Mouse (Mus musculus): ENCODE results near the gene Trabd2b. TPM values are rescaled to one million over a fixed set of nuclear protein-coding genes. Genes with fewer than 3 reads are reported as not detected.

Gene Trabd2b
- polyA plus RNA-seq, 1 experiment = 0.63 TPM

DNA sequence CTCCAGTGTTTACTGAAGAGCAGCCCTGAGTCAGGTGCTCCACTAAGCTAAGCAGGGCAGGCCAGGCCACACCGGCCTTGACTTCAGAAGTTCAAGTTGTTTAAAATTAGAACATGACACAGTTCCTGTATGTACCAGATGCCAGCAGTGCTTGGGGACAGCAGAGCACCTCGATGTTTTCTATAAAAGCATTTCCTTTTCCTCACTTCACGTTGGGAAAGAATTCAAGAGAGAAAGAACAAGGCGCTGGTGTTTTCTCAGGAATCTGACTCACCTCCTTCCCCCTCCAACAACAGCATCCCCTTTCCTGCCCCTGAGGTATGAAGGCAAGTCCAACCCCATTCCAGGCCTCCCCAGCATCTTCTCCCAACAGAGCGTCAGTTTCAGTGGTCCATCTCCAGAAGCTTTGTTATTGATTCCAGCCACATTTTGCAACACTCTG lies 108.8 kb downstream of the Trabd2b start:
- no peaks in the 10 kb centered on the region for H3K36me3 ChIP-seq (ENCODE audit: control insufficient read depth, insufficient read depth, low read length, poor library complexity, severe bottlenecking)
- H3K27me3 ChIP-seq (ENCODE audit: control insufficient read depth, insufficient read depth, low read length, poor library complexity, severe bottlenecking) = no peaks in the 10 kb centered on the region
- TF ChIP-seq POLR2A (IDR thresholded peaks at IDR 0.05; ENCODE audit: insufficient read depth, low read length) = no peak
- no peak for TF ChIP-seq CTCF (IDR thresholded peaks at IDR 0.05; ENCODE audit: low read depth, low read length)
- no peak for TF ChIP-seq EP300 (IDR thresholded peaks at IDR 0.05; ENCODE audit: insufficient read depth, low read depth, low read length)
- H3K9me3 ChIP-seq (replicated peaks; ENCODE audit: control insufficient read depth, insufficient read depth, low read length, poor library complexity, severe bottlenecking) = no peaks in the 10 kb centered on the region
- H3K27ac ChIP-seq (ENCODE audit: insufficient read depth, low read length) = no peak overlapping the region
- H3K4me3 ChIP-seq (ENCODE audit: low read depth, low read length) = no peak overlapping the region
- no peaks in the 10 kb centered on the region for H3K4me1 ChIP-seq (ENCODE audit: control insufficient read depth, insufficient read depth, low read length)
- H3K9ac ChIP-seq (ENCODE audit: low read depth, poor library complexity, severe bottlenecking) = no peak overlapping the region

DNA sequence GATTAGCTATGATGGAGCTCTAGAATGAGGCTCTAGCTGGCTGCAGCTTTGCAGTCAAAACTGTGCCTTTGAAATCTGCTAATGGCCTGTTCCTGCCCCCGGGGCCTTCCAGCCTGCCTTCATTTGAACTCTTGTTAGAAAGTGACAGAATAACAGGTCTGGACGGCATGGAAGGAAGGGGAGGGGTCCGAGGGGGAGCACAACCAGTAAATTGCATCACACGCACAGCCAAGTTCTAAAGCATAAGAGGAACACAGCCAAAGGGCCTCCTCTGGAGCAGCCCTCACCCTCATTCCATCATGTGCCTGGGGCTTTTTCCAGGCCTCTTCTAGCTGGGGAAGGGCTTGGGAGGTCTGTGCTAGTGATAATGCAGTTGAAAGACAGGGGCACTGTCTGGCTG lies 110.1 kb downstream of the Trabd2b start:
- H3K9ac ChIP-seq (ENCODE audit: low read depth, poor library complexity, severe bottlenecking) = no peak overlapping the region
- H3K27ac ChIP-seq (ENCODE audit: insufficient read depth, low read length) = no peak overlapping the region
- no peak overlapping the region for H3K4me3 ChIP-seq (ENCODE audit: low read depth, low read length)
- no peaks in the 10 kb centered on the region for H3K36me3 ChIP-seq (ENCODE audit: control insufficient read depth, insufficient read depth, low read length, poor library complexity, severe bottlenecking)
- no peaks in the 10 kb centered on the region for H3K27me3 ChIP-seq (ENCODE audit: control insufficient read depth, insufficient read depth, low read length, poor library complexity, severe bottlenecking)
- H3K9me3 ChIP-seq (replicated peaks; ENCODE audit: control insufficient read depth, insufficient read depth, low read length, poor library complexity, severe bottlenecking) = no peaks in the 10 kb centered on the region
- H3K4me1 ChIP-seq (ENCODE audit: control insufficient read depth, insufficient read depth, low read length) = no peaks in the 10 kb centered on the region
- TF ChIP-seq CTCF (IDR thresholded peaks at IDR 0.05; ENCODE audit: low read depth, low read length) (no peak), EP300 (IDR thresholded peaks at IDR 0.05; ENCODE audit: insufficient read depth, low read depth, low read length) (no peak), POLR2A (IDR thresholded peaks at IDR 0.05; ENCODE audit: insufficient read depth, low read length) (no peak)

- Histone ChIP-seq H3K27me3 (ENCODE audit: control insufficient read depth, insufficient read depth, low read length, poor library complexity, severe bottlenecking) (no peaks in the 10 kb centered on the region), H3K9ac (ENCODE audit: low read depth, poor library complexity, severe bottlenecking) (no peak overlapping the region), H3K4me1 (ENCODE audit: control insufficient read depth, insufficient read depth, low read length) (no peaks in the 10 kb centered on the region), H3K36me3 (ENCODE audit: control insufficient read depth, insufficient read depth, low read length, poor library complexity, severe bottlenecking) (no peaks in the 10 kb centered on the region), H3K9me3 (replicated peaks; ENCODE audit: control insufficient read depth, insufficient read depth, low read length, poor library complexity, severe bottlenecking) (no peaks in the 10 kb centered on the region), H3K27ac (ENCODE audit: insufficient read depth, low read length) (no peak overlapping the region), H3K4me3 (ENCODE audit: low read depth, low read length) (no peak overlapping the region)
- TF ChIP-seq EP300 (IDR thresholded peaks at IDR 0.05; ENCODE audit: insufficient read depth, low read depth, low read length) (no peak), POLR2A (IDR thresholded peaks at IDR 0.05; ENCODE audit: insufficient read depth, low read length) (no peak), CTCF (IDR thresholded peaks at IDR 0.05; ENCODE audit: low read depth, low read length) (no peak)
Observed at GRCm38 (mm10) chr4:114518061-114518460, 111.5 kb downstream of the Trabd2b start.

GRCm38 (mm10) chr4:114518571-114518970 lies 112.0 kb downstream of the Trabd2b start:
- Histone ChIP-seq H3K27ac (ENCODE audit: insufficient read depth, low read length) (no peak overlapping the region), H3K27me3 (ENCODE audit: control insufficient read depth, insufficient read depth, low read length, poor library complexity, severe bottlenecking) (no peaks in the 10 kb centered on the region), H3K4me3 (ENCODE audit: low read depth, low read length) (no peak overlapping the region), H3K36me3 (ENCODE audit: control insufficient read depth, insufficient read depth, low read length, poor library complexity, severe bottlenecking) (no peaks in the 10 kb centered on the region), H3K4me1 (ENCODE audit: control insufficient read depth, insufficient read depth, low read length) (no peaks in the 10 kb centered on the region), H3K9me3 (replicated peaks; ENCODE audit: control insufficient read depth, insufficient read depth, low read length, poor library complexity, severe bottlenecking) (no peaks in the 10 kb centered on the region), H3K9ac (ENCODE audit: low read depth, poor library complexity, severe bottlenecking) (no peak overlapping the region)
- TF ChIP-seq CTCF (IDR thresholded peaks at IDR 0.05; ENCODE audit: low read depth, low read length) (no peak), POLR2A (IDR thresholded peaks at IDR 0.05; ENCODE audit: insufficient read depth, low read length) (no peak), EP300 (IDR thresholded peaks at IDR 0.05; ENCODE audit: insufficient read depth, low read depth, low read length) (no peak)

GRCm38 (mm10) chr4:114519321-114519720 lies 112.8 kb downstream of the Trabd2b start:
- H3K27me3 ChIP-seq (ENCODE audit: control insufficient read depth, insufficient read depth, low read length, poor library complexity, severe bottlenecking) = no peaks in the 10 kb centered on the region
- H3K27ac ChIP-seq (ENCODE audit: insufficient read depth, low read length) = no peak overlapping the region
- no peak overlapping the region for H3K4me3 ChIP-seq (ENCODE audit: low read depth, low read length)
- no peaks in the 10 kb centered on the region for H3K4me1 ChIP-seq (ENCODE audit: control insufficient read depth, insufficient read depth, low read length)
- TF ChIP-seq POLR2A (IDR thresholded peaks at IDR 0.05; ENCODE audit: insufficient read depth, low read length) = no peak
- TF ChIP-seq CTCF (IDR thresholded peaks at IDR 0.05; ENCODE audit: low read depth, low read length) = no peak
- no peak for TF ChIP-seq EP300 (IDR thresholded peaks at IDR 0.05; ENCODE audit: insufficient read depth, low read depth, low read length)
- H3K36me3 ChIP-seq (ENCODE audit: control insufficient read depth, insufficient read depth, low read length, poor library complexity, severe bottlenecking) = no peaks in the 10 kb centered on the region
- no peak overlapping the region for H3K9ac ChIP-seq (ENCODE audit: low read depth, poor library complexity, severe bottlenecking)
- H3K9me3 ChIP-seq (replicated peaks; ENCODE audit: control insufficient read depth, insufficient read depth, low read length, poor library complexity, severe bottlenecking) = no peaks in the 10 kb centered on the region

DNA sequence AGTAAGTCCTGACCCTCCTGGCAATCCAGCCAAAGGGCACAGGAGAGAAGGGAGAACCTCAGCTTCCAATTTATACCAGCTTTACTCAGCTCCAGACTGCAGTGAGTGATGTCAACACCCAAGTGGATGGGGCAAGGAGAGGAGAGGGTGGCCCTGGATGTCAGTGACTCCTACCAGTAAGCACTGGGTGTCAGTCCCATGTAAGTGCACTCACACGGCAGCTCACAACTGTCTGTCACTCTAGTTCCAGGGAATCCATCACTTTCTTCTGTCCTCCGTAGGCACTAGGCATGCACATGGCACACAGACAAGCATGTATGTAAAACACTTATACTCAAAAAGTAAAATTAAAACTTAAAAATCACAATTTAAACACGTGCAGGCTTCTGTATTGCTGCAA lies 113.4 kb downstream of the Trabd2b start:
- H3K27ac ChIP-seq (ENCODE audit: insufficient read depth, low read length) = no peak overlapping the region
- H3K36me3 ChIP-seq (ENCODE audit: control insufficient read depth, insufficient read depth, low read length, poor library complexity, severe bottlenecking) = no peaks in the 10 kb centered on the region
- no peaks in the 10 kb centered on the region for H3K4me1 ChIP-seq (ENCODE audit: control insufficient read depth, insufficient read depth, low read length)
- TF ChIP-seq POLR2A (IDR thresholded peaks at IDR 0.05; ENCODE audit: insufficient read depth, low read length) = no peak
- no peak for TF ChIP-seq EP300 (IDR thresholded peaks at IDR 0.05; ENCODE audit: insufficient read depth, low read depth, low read length)
- no peak for TF ChIP-seq CTCF (IDR thresholded peaks at IDR 0.05; ENCODE audit: low read depth, low read length)
- no peaks in the 10 kb centered on the region for H3K9me3 ChIP-seq (replicated peaks; ENCODE audit: control insufficient read depth, insufficient read depth, low read length, poor library complexity, severe bottlenecking)
- H3K9ac ChIP-seq (ENCODE audit: low read depth, poor library complexity, severe bottlenecking) = no peak overlapping the region
- no peaks in the 10 kb centered on the region for H3K27me3 ChIP-seq (ENCODE audit: control insufficient read depth, insufficient read depth, low read length, poor library complexity, severe bottlenecking)
- H3K4me3 ChIP-seq (ENCODE audit: low read depth, low read length) = no peak overlapping the region

All from ES-Bruce4 (cell line).